Mouse (Mus musculus) neural tube, embryonic 13.5 days (tissue): ENCODE data around the gene Gm15097. TPM values are rescaled to one million over a fixed set of nuclear protein-coding genes. Genes with fewer than 3 reads are reported as not detected.
"Not testable (repeated sequence)": the region's sequence is repeated elsewhere in the genome, so short reads cannot be mapped to it uniquely, and the experiment has no call there.

Experiments used
- ATAC-seq: fragments of 200-750 bp; cut with Nextera tagmentation; 2 replicates; pipeline ENCODE4 v1.8.0; 2017; ENCODE audit warnings: low read depth, mild to moderate bottlenecking, moderate TSS enrichment, moderate library complexity
- H3K27ac ChIP-seq: fragments of 300-500 bp; sonication (generic); replicated peaks from 2 replicates; pipeline ENCODE4 v1.5.1; 2015; ENCODE audit warnings: moderate library complexity, mild to moderate bottlenecking, inconsistent platforms
- H3K27me3 ChIP-seq: fragments of 300-500 bp; sonication (generic); 2 replicates; pipeline ENCODE4 v1.6.1; 2015; ENCODE audit warnings: mild to moderate bottlenecking, inconsistent platforms
- H3K36me3 ChIP-seq: fragments of 300-500 bp; sonication (generic); 2 replicates; pipeline ENCODE4 v1.6.1; 2015; ENCODE audit warnings: mild to moderate bottlenecking, inconsistent platforms
- H3K4me1 ChIP-seq: fragments of 300-500 bp; sonication (generic); replicated peaks from 2 replicates; pipeline ENCODE4 v1.6.1; 2015; ENCODE audit warnings: inconsistent platforms
- H3K4me2 ChIP-seq: fragments of 300-500 bp; sonication (generic); 2 replicates; pipeline ENCODE4 v1.6.1; 2015; ENCODE audit warnings: inconsistent platforms, mild to moderate bottlenecking, moderate library complexity
- H3K4me3 ChIP-seq: fragments of 300-500 bp; sonication (generic); 2 replicates; pipeline ENCODE4 v1.5.1; 2015; ENCODE audit warnings: mild to moderate bottlenecking, inconsistent platforms
- H3K9ac ChIP-seq: fragments of 300-500 bp; sonication (generic); 2 replicates; pipeline ENCODE4 v1.6.1; 2015; ENCODE audit warnings: moderate library complexity, mild to moderate bottlenecking, inconsistent platforms
- H3K9me3 ChIP-seq: fragments of 300-500 bp; sonication (generic); 2 replicates; pipeline ENCODE4 v1.6.1; 2016; ENCODE audit warnings: inconsistent platforms
- WGBS: fragments of 180-500 bp; shearing (Covaris S2); methylation state at CpG from one replicate; pipeline ENCODE4 v1.1.7; 2015; 5-methylcytosine and 5-hydroxymethylcytosine counted together
- polyA plus RNA-seq: library from polyadenylated mRNA; unstranded; fragments of >200 nt; fragmentation: Nextera tagmentation; extraction: Ambion mirVana; gene quantifications from 2 replicates; pipeline ENCODE4 v1.2.1, GENCODE M21; 2015

Gene Gm15097
- not detected in 2 replicates for polyA plus RNA-seq

DNA sequence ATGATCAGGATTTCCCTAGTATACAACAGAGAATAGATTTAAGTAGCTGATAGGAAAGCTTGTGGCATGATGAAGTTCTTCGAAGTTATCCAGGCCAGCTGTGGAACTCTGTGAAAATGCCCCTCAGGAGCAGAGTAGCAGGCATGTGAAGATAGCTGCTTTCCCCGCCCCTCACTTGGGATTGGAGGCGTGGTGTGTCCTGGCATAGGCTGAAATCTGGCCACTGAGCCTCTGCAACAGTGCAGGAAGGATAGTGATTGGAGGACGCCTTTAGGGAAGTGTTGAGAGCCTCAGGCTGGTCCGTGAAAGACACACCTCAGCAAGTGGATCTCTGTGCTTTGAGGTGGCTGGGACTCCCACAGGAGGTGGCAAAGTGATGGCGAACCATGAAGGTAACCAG lies at the start of gene Gm15097:
TSS of gene Gm15097 (plus strand) at position 301 of the 400 bp plus-strand sequence.
- not testable (repeated sequence) for H3K27me3 ChIP-seq, H3K4me3 ChIP-seq, H3K9ac ChIP-seq, H3K36me3 ChIP-seq, H3K9me3 ChIP-seq, H3K27ac ChIP-seq, H3K4me1 ChIP-seq, ATAC-seq, H3K4me2 ChIP-seq
- no CpG with 5 or more reads among the region's 6 CpGs for WGBS

DNA sequence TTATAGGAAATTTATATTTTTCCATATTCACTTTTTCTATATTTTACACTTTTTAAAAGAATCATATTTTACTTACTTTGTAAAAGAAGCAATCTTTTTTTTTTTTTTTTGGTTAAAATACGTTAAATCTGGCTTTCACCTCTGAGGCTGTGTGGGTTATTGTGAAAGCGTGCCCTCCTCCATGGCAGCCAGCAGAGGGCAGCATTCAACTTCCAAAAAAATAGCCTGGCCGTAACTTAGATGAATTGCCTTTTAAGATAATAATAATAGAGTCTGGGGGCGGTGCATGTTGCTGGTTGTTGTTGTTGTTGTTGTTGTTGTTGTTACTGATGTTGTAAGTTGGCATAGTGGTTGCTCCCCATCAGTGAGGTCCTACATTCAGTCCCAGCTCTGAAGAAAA lies 21.4 kb upstream of the Gm15097 start:
- not testable (repeated sequence) for H3K27me3 ChIP-seq

DNA sequence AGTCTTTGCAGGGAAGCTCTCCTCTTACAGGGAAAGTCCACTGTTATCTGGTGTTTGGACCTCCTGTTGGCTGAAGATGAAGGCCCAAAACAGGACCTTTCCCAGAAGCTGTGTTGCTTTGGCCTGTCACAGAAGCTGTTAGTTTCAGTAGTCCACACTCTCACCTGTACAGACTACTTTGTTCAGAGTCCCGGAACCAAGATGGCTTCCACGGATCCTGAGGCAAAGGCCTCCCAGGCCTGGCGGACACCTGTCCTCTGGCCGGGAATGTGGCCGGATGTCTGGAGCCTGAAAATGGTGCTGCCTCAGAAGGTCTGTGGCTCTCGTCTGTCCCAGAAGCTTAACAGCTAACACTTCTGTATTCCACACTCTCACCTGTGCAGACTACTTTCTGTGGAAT lies 26.9 kb downstream of the Gm15097 start:
- not testable (repeated sequence) for H3K4me3 ChIP-seq, H3K4me1 ChIP-seq, H3K27ac ChIP-seq, H3K9ac ChIP-seq, H3K27me3 ChIP-seq, H3K36me3 ChIP-seq, ATAC-seq, H3K9me3 ChIP-seq, H3K4me2 ChIP-seq
- WGBS, result 89% methylated on average over 6 of the region's 6 CpGs

More for the DNA sequence above, 21.4 kb upstream of the Gm15097 start:
- H3K9me3 ChIP-seq, H3K27ac ChIP-seq, H3K9ac ChIP-seq, ATAC-seq, H3K4me3 ChIP-seq, H3K36me3 ChIP-seq, H3K4me1 ChIP-seq, H3K4me2 ChIP-seq: not testable (repeated sequence)
- WGBS, result 44% methylated on average over 4 of the region's 4 CpGs

Other genes starting within 250 kb of the Gm15097 start
- not detected in 2 replicates for gene Gm10439, start 189.9 kb upstream of the Gm15097 start, polyA plus RNA-seq
- not detected in 2 replicates for gene Gm15091, start 157.2 kb downstream of the Gm15097 start, polyA plus RNA-seq